Mouse (Mus musculus): Measurements from ENCODE around the gene Syt16. TPM values are rescaled to one million over a fixed set of nuclear protein-coding genes. Genes with fewer than 3 reads are reported as not detected.

Syt16 gene
- polyA plus RNA-seq, 1 experiment = not detected

- TF ChIP-seq TCF3 (IDR thresholded peaks at IDR 0.05; ENCODE audit: insufficient read length, low read depth) (no peak), MAX (IDR thresholded peaks at IDR 0.05; ENCODE audit: low read depth) (no peak), TCF12 (IDR thresholded peaks at IDR 0.05; ENCODE audit: insufficient read depth, poor library complexity, severe bottlenecking) (no peak), POLR2AphosphoS2 (IDR thresholded peaks at IDR 0.05; ENCODE audit: insufficient read length, low read depth) (no peak), MYOG (IDR thresholded peaks at IDR 0.05; ENCODE audit: control insufficient read depth in 1 of 3, insufficient read depth in 1 of 3, insufficient read length in 2 of 3, low read depth in 2 of 3) (no peak), POLR2A (IDR thresholded peaks at IDR 0.05; ENCODE audit: insufficient read length, low read depth) (no peak), REST (IDR thresholded peaks at IDR 0.05; ENCODE audit: insufficient read depth, insufficient read length) (no peak), USF1 (IDR thresholded peaks at IDR 0.05; ENCODE audit: low read depth) (no peak), SRF (IDR thresholded peaks at IDR 0.05; ENCODE audit: control insufficient read depth, insufficient read length, low read depth) (no peak), MYOD1 (IDR thresholded peaks at IDR 0.05; ENCODE audit: control insufficient read depth in 1 of 3, insufficient read length in 2 of 3, low read depth in 2 of 3) (no peak), CEBPB (IDR thresholded peaks at IDR 0.05; ENCODE audit: insufficient read depth, poor library complexity, severe bottlenecking) (no peak), E2F4 (IDR thresholded peaks at IDR 0.05; ENCODE audit: insufficient read depth) (no peak)
- no peaks in the 10 kb centered on the region for H3K79me2 ChIP-seq (ENCODE audit: control insufficient read depth, insufficient read depth)
- H3K4me3 ChIP-seq = no peak overlapping the region
- H3K36me3 ChIP-seq (ENCODE audit: control insufficient read depth, insufficient read depth) = no peaks in the 10 kb centered on the region
- H3K4me2 ChIP-seq (ENCODE audit: low read depth) = no peak overlapping the region
- H3ac ChIP-seq (ENCODE audit: control insufficient read depth, insufficient read length) = no peak overlapping the region
- no peaks in the 10 kb centered on the region for H3K27me3 ChIP-seq (ENCODE audit: control insufficient read depth, insufficient read depth, insufficient read length)
These were observed 130.8 kb downstream of the Syt16 start for GRCm38 (mm10) chr12:74128229-74128628.

- Histone ChIP-seq H3K36me3 (ENCODE audit: control insufficient read depth, insufficient read depth) (no peaks in the 10 kb centered on the region), H3K27me3 (ENCODE audit: control insufficient read depth, insufficient read depth, insufficient read length) (no peaks in the 10 kb centered on the region), H3K4me2 (ENCODE audit: low read depth) (no peak overlapping the region), H3ac (ENCODE audit: control insufficient read depth, insufficient read length) (no peak overlapping the region), H3K79me2 (ENCODE audit: control insufficient read depth, insufficient read depth) (no peaks in the 10 kb centered on the region), H3K4me3 (no peak overlapping the region)
- TF ChIP-seq REST (IDR thresholded peaks at IDR 0.05; ENCODE audit: insufficient read depth, insufficient read length) = no peak
- TF ChIP-seq USF1 (IDR thresholded peaks at IDR 0.05; ENCODE audit: low read depth) = no peak
- TF ChIP-seq MYOG (IDR thresholded peaks at IDR 0.05; ENCODE audit: control insufficient read depth in 1 of 3, insufficient read depth in 1 of 3, insufficient read length in 2 of 3, low read depth in 2 of 3) = no peak
- no peak for TF ChIP-seq MYOD1 (IDR thresholded peaks at IDR 0.05; ENCODE audit: control insufficient read depth in 1 of 3, insufficient read length in 2 of 3, low read depth in 2 of 3)
- TF ChIP-seq MAX (IDR thresholded peaks at IDR 0.05; ENCODE audit: low read depth) = no peak
- no peak for TF ChIP-seq TCF3 (IDR thresholded peaks at IDR 0.05; ENCODE audit: insufficient read length, low read depth)
- no peak for TF ChIP-seq CEBPB (IDR thresholded peaks at IDR 0.05; ENCODE audit: insufficient read depth, poor library complexity, severe bottlenecking)
- TF ChIP-seq E2F4 (IDR thresholded peaks at IDR 0.05; ENCODE audit: insufficient read depth) = no peak
- no peak for TF ChIP-seq SRF (IDR thresholded peaks at IDR 0.05; ENCODE audit: control insufficient read depth, insufficient read length, low read depth)
- TF ChIP-seq POLR2AphosphoS2 (IDR thresholded peaks at IDR 0.05; ENCODE audit: insufficient read length, low read depth) = no peak
These were observed 134.3 kb downstream of the Syt16 start for GRCm38 (mm10) chr12:74131790-74132189.

GRCm38 (mm10) chr12:74142147-74142546 is 144.7 kb downstream of the Syt16 start:
- Histone ChIP-seq H3ac (ENCODE audit: control insufficient read depth, insufficient read length) (no peak overlapping the region), H3K4me3 (no peak overlapping the region), H3K27me3 (ENCODE audit: control insufficient read depth, insufficient read depth, insufficient read length) (no peaks in the 10 kb centered on the region), H3K36me3 (ENCODE audit: control insufficient read depth, insufficient read depth) (no peaks in the 10 kb centered on the region), H3K79me2 (ENCODE audit: control insufficient read depth, insufficient read depth) (no peaks in the 10 kb centered on the region), H3K4me2 (ENCODE audit: low read depth) (no peak overlapping the region)
- TF ChIP-seq REST (IDR thresholded peaks at IDR 0.05; ENCODE audit: insufficient read depth, insufficient read length) (no peak), TCF3 (IDR thresholded peaks at IDR 0.05; ENCODE audit: insufficient read length, low read depth) (no peak), POLR2AphosphoS2 (IDR thresholded peaks at IDR 0.05; ENCODE audit: insufficient read length, low read depth) (no peak), POLR2A (IDR thresholded peaks at IDR 0.05; ENCODE audit: insufficient read length, low read depth) (no peak), MAX (IDR thresholded peaks at IDR 0.05; ENCODE audit: low read depth) (no peak), CEBPB (IDR thresholded peaks at IDR 0.05; ENCODE audit: insufficient read depth, poor library complexity, severe bottlenecking) (no peak), SRF (IDR thresholded peaks at IDR 0.05; ENCODE audit: control insufficient read depth, insufficient read length, low read depth) (no peak), USF1 (IDR thresholded peaks at IDR 0.05; ENCODE audit: low read depth) (no peak), MYOD1 (IDR thresholded peaks at IDR 0.05; ENCODE audit: control insufficient read depth in 1 of 3, insufficient read length in 2 of 3, low read depth in 2 of 3) (no peak), TCF12 (IDR thresholded peaks at IDR 0.05; ENCODE audit: insufficient read depth, poor library complexity, severe bottlenecking) (no peak), MYOG (IDR thresholded peaks at IDR 0.05; ENCODE audit: control insufficient read depth in 1 of 3, insufficient read depth in 1 of 3, insufficient read length in 2 of 3, low read depth in 2 of 3) (no peak), E2F4 (IDR thresholded peaks at IDR 0.05; ENCODE audit: insufficient read depth) (no peak)

DNA sequence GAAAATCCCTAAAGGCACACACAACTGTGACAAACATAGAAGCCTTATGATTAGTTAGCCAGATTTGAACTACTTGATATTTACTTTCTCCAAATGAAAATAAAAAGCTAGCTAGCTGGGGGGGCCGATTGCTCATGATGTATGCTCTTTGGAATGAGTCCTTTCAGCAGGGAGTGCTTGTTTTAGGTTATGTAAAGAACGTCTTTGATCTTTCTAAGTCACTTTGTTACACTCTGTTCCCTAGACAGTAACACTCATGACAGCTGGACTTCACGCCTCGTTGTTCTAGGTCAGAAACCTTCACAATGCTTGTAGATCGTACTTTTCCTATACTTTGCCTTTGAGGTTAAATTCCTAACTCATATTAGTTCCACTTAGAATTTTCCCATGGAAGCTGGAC is 146.9 kb downstream of the Syt16 start:
- no peak overlapping the region for H3K4me2 ChIP-seq (ENCODE audit: low read depth)
- H3K27me3 ChIP-seq (ENCODE audit: control insufficient read depth, insufficient read depth, insufficient read length) = no peaks in the 10 kb centered on the region
- no peaks in the 10 kb centered on the region for H3K79me2 ChIP-seq (ENCODE audit: control insufficient read depth, insufficient read depth)
- no peak overlapping the region for H3ac ChIP-seq (ENCODE audit: control insufficient read depth, insufficient read length)
- H3K36me3 ChIP-seq (ENCODE audit: control insufficient read depth, insufficient read depth) = no peaks in the 10 kb centered on the region
- H3K4me3 ChIP-seq = no peak overlapping the region
- TF ChIP-seq TCF12 (IDR thresholded peaks at IDR 0.05; ENCODE audit: insufficient read depth, poor library complexity, severe bottlenecking) (no peak), CEBPB (IDR thresholded peaks at IDR 0.05; ENCODE audit: insufficient read depth, poor library complexity, severe bottlenecking) (no peak), MAX (IDR thresholded peaks at IDR 0.05; ENCODE audit: low read depth) (no peak), MYOG (IDR thresholded peaks at IDR 0.05; ENCODE audit: control insufficient read depth in 1 of 3, insufficient read depth in 1 of 3, insufficient read length in 2 of 3, low read depth in 2 of 3) (no peak), TCF3 (IDR thresholded peaks at IDR 0.05; ENCODE audit: insufficient read length, low read depth) (no peak), MYOD1 (IDR thresholded peaks at IDR 0.05; ENCODE audit: control insufficient read depth in 1 of 3, insufficient read length in 2 of 3, low read depth in 2 of 3) (no peak), POLR2AphosphoS2 (IDR thresholded peaks at IDR 0.05; ENCODE audit: insufficient read length, low read depth) (no peak), REST (IDR thresholded peaks at IDR 0.05; ENCODE audit: insufficient read depth, insufficient read length) (no peak), USF1 (IDR thresholded peaks at IDR 0.05; ENCODE audit: low read depth) (no peak), POLR2A (IDR thresholded peaks at IDR 0.05; ENCODE audit: insufficient read length, low read depth) (no peak), SRF (IDR thresholded peaks at IDR 0.05; ENCODE audit: control insufficient read depth, insufficient read length, low read depth) (no peak), E2F4 (IDR thresholded peaks at IDR 0.05; ENCODE audit: insufficient read depth) (no peak)
